Mouse (Mus musculus): ENCODE data around the gene Il2ra. TPM values are rescaled to one million over a fixed set of nuclear protein-coding genes. Genes with fewer than 3 reads are reported as not detected.

The Il2ra gene
- polyA plus RNA-seq, 1 experiment from 2014 or later = not detected

GRCm38 (mm10) chr2:11672144-11672543, 29.5 kb downstream of the Il2ra start:
- Histone ChIP-seq H3K9me3 (replicated peaks) (0 out of 2 replicates have a peak, but pooled peaks cover 8% of the 10 kb centered on the region), H3K4me1 (replicated peaks) (no peaks in the 10 kb centered on the region), H3K36me3 (no peaks in the 10 kb centered on the region), H3K27me3 (replicated peaks) (no peaks in the 10 kb centered on the region), H3K27ac (ENCODE audit: poor library complexity, severe bottlenecking) (no peak overlapping the region), H3K9ac (no peak overlapping the region), H3K4me2 (no peak overlapping the region), H3K4me3 (no peak overlapping the region)
- ATAC-seq (ENCODE audit: insufficient number of reproducible peaks, low FRiP score) = no peak
- 18% methylated on average over 3 of the region's 3 CpGs for WGBS

GRCm38 (mm10) chr2:11679626-11680025, 37.0 kb downstream of the Il2ra start:
- Histone ChIP-seq H3K9me3 (replicated peaks) (no peaks in the 10 kb centered on the region), H3K27ac (ENCODE audit: poor library complexity, severe bottlenecking) (no peak overlapping the region), H3K4me1 (replicated peaks) (no peaks in the 10 kb centered on the region), H3K27me3 (replicated peaks) (no peaks in the 10 kb centered on the region), H3K4me2 (no peak overlapping the region), H3K4me3 (no peak overlapping the region), H3K9ac (no peak overlapping the region), H3K36me3 (no peaks in the 10 kb centered on the region)
- no peak for ATAC-seq (ENCODE audit: insufficient number of reproducible peaks, low FRiP score)
- WGBS = 55% methylated on average over 7 of the region's 7 CpGs

- ATAC-seq (ENCODE audit: insufficient number of reproducible peaks, low FRiP score) = no peak
- H3K4me2 ChIP-seq = no peak overlapping the region
- WGBS = 60% methylated on average over 4 of the region's 4 CpGs
- no peaks in the 10 kb centered on the region for H3K36me3 ChIP-seq
- no peaks in the 10 kb centered on the region for H3K9me3 ChIP-seq (replicated peaks)
- no peak overlapping the region for H3K9ac ChIP-seq
- H3K4me3 ChIP-seq = no peak overlapping the region
- H3K4me1 ChIP-seq (replicated peaks) = no peaks in the 10 kb centered on the region
- H3K27ac ChIP-seq (ENCODE audit: poor library complexity, severe bottlenecking) = no peak overlapping the region
- no peaks in the 10 kb centered on the region for H3K27me3 ChIP-seq (replicated peaks)
Measured at GRCm38 (mm10) chr2:11682712-11683111, 40.1 kb downstream of the Il2ra start.

GRCm38 (mm10) chr2:11686512-11686911, 43.9 kb downstream of the Il2ra start:
- no peak for ATAC-seq (ENCODE audit: insufficient number of reproducible peaks, low FRiP score)
- no peak overlapping the region for H3K4me2 ChIP-seq
- 72% methylated on average over 4 of the region's 4 CpGs for WGBS

GRCm38 (mm10) chr2:11687436-11687835, 44.8 kb downstream of the Il2ra start:
- Histone ChIP-seq H3K27me3 (replicated peaks) (no peaks in the 10 kb centered on the region; the same call in 1 of the 2 replicates), H3K36me3 (no peaks in the 10 kb centered on the region), H3K4me3 (no peak overlapping the region), H3K4me2 (no peak overlapping the region), H3K4me1 (replicated peaks) (no peaks in the 10 kb centered on the region), H3K9me3 (replicated peaks) (no peaks in the 10 kb centered on the region), H3K9ac (no peak overlapping the region), H3K27ac (ENCODE audit: poor library complexity, severe bottlenecking) (no peak overlapping the region)
- 16% methylated on average over 3 of the region's 3 CpGs for WGBS
- ATAC-seq (ENCODE audit: insufficient number of reproducible peaks, low FRiP score) = no peak

More at GRCm38 (mm10) chr2:11686512-11686911, 43.9 kb downstream of the Il2ra start:
- H3K27ac ChIP-seq (ENCODE audit: poor library complexity, severe bottlenecking) = no peak overlapping the region
- no peaks in the 10 kb centered on the region for H3K9me3 ChIP-seq (replicated peaks)
- no peak overlapping the region for H3K9ac ChIP-seq
- H3K36me3 ChIP-seq = no peaks in the 10 kb centered on the region
- H3K4me3 ChIP-seq = no peak overlapping the region
- no peaks in the 10 kb centered on the region; the same call in 1 of the 2 replicates for H3K27me3 ChIP-seq (replicated peaks)
- H3K4me1 ChIP-seq (replicated peaks) = no peaks in the 10 kb centered on the region

- 62% methylated on average over 8 of the region's 8 CpGs for WGBS
- Histone ChIP-seq H3K36me3 (no peaks in the 10 kb centered on the region), H3K4me3 (no peak overlapping the region), H3K27me3 (replicated peaks) (no peaks in the 10 kb centered on the region; the same call in 1 of the 2 replicates), H3K9ac (no peak overlapping the region), H3K4me2 (no peak overlapping the region), H3K9me3 (replicated peaks) (no peaks in the 10 kb centered on the region), H3K4me1 (replicated peaks) (no peaks in the 10 kb centered on the region), H3K27ac (ENCODE audit: poor library complexity, severe bottlenecking) (no peak overlapping the region)
- no peak for ATAC-seq (ENCODE audit: insufficient number of reproducible peaks, low FRiP score)
Measured at GRCm38 (mm10) chr2:11690201-11690890, 47.7 kb downstream of the Il2ra start.

GRCm38 (mm10) chr2:11693352-11693751, 50.7 kb downstream of the Il2ra start:
- no peak overlapping the region for H3K9ac ChIP-seq
- H3K9me3 ChIP-seq (replicated peaks) = no peaks in the 10 kb centered on the region
- ATAC-seq (ENCODE audit: insufficient number of reproducible peaks, low FRiP score) = no peak
- no peak overlapping the region for H3K4me2 ChIP-seq
- H3K4me3 ChIP-seq = no peak overlapping the region
- H3K4me1 ChIP-seq (replicated peaks) = no peaks in the 10 kb centered on the region
- no peaks in the 10 kb centered on the region; the same call in 1 of the 2 replicates for H3K27me3 ChIP-seq (replicated peaks)
- no peaks in the 10 kb centered on the region for H3K36me3 ChIP-seq
- 90% methylated on average over 4 of the region's 4 CpGs for WGBS
- no peak overlapping the region for H3K27ac ChIP-seq (ENCODE audit: poor library complexity, severe bottlenecking)

GRCm38 (mm10) chr2:11694104-11694503, 51.5 kb downstream of the Il2ra start:
- H3K27me3 ChIP-seq (replicated peaks) = no peaks in the 10 kb centered on the region; the same call in 1 of the 2 replicates
- H3K9ac ChIP-seq = no peak overlapping the region
- H3K4me3 ChIP-seq = no peak overlapping the region
- no peak overlapping the region for H3K4me2 ChIP-seq
- H3K9me3 ChIP-seq (replicated peaks) = no peaks in the 10 kb centered on the region
- no peak for ATAC-seq (ENCODE audit: insufficient number of reproducible peaks, low FRiP score)
- WGBS = 61% methylated on average over 2 of the region's 2 CpGs
- no peaks in the 10 kb centered on the region for H3K4me1 ChIP-seq (replicated peaks)
- H3K36me3 ChIP-seq = no peaks in the 10 kb centered on the region
- H3K27ac ChIP-seq (ENCODE audit: poor library complexity, severe bottlenecking) = no peak overlapping the region

- Histone ChIP-seq H3K27ac (ENCODE audit: poor library complexity, severe bottlenecking) (no peak overlapping the region), H3K4me1 (replicated peaks) (no peaks in the 10 kb centered on the region), H3K9me3 (replicated peaks) (no peaks in the 10 kb centered on the region), H3K27me3 (replicated peaks) (no peaks in the 10 kb centered on the region), H3K4me3 (no peak overlapping the region), H3K4me2 (no peak overlapping the region), H3K36me3 (no peaks in the 10 kb centered on the region), H3K9ac (no peak overlapping the region)
- WGBS = 61% methylated on average over 2 of the region's 2 CpGs
- ATAC-seq (ENCODE audit: insufficient number of reproducible peaks, low FRiP score) = no peak
Measured at GRCm38 (mm10) chr2:11695867-11696266, 53.3 kb downstream of the Il2ra start.

- no peak for ATAC-seq (ENCODE audit: insufficient number of reproducible peaks, low FRiP score)
- WGBS = 64% methylated on average over 5 of the region's 5 CpGs
- Histone ChIP-seq H3K9me3 (replicated peaks) (no peaks in the 10 kb centered on the region), H3K27me3 (replicated peaks) (no peaks in the 10 kb centered on the region), H3K27ac (ENCODE audit: poor library complexity, severe bottlenecking) (no peak overlapping the region), H3K4me3 (no peak overlapping the region), H3K4me2 (no peak overlapping the region), H3K4me1 (replicated peaks) (no peaks in the 10 kb centered on the region), H3K36me3 (no peaks in the 10 kb centered on the region), H3K9ac (no peak overlapping the region)
Measured at GRCm38 (mm10) chr2:11698994-11699393, 56.4 kb downstream of the Il2ra start.

- H3K4me3 ChIP-seq = no peak overlapping the region
- H3K4me2 ChIP-seq = no peak overlapping the region
- no peaks in the 10 kb centered on the region for H3K4me1 ChIP-seq (replicated peaks)
- H3K9ac ChIP-seq = no peak overlapping the region
- H3K27me3 ChIP-seq (replicated peaks) = no peaks in the 10 kb centered on the region
- 82% methylated on average over 2 of the region's 2 CpGs for WGBS
- no peak overlapping the region for H3K27ac ChIP-seq (ENCODE audit: poor library complexity, severe bottlenecking)
- H3K36me3 ChIP-seq = no peaks in the 10 kb centered on the region
- no peaks in the 10 kb centered on the region for H3K9me3 ChIP-seq (replicated peaks)
- ATAC-seq (ENCODE audit: insufficient number of reproducible peaks, low FRiP score) = 0 out of 2 replicates have a peak, but pooled peaks have one; percentile 48
Measured at GRCm38 (mm10) chr2:11699905-11700304, 57.3 kb downstream of the Il2ra start.

Data from heart, embryonic 12.5 days (tissue).